Mouse (Mus musculus): Measurements from ENCODE around the gene Sult2b1.

The Sult2b1 gene

GRCm38 (mm10) chr7:45730727-45731431 is 53.6 kb downstream of the Sult2b1 start:
- ChIA-PET POLR2A (interaction anchor here (0.9 to 9.4 kb wide), 28 partner anchors 9 to 273 kb away, joined by 3 to 250 read pairs (median 5); partner anchors contain the start of genes Sphk2 (in 4 of the 4), Fam83e (in 3 of the 4), Rpl18 (in 2 of the 4) and Cyth2 (in 1 of the 4)), CTCF (interaction anchor here (0.6 to 2.9 kb wide), 24 partner anchors 8 to 533 kb away, joined by 3 to 14 read pairs (median 4); partner anchors contain the start of genes Fam83e (in 2 of the 4), Ccdc114 (in 1 of the 4), Lmtk3 (in 1 of the 4) and Rpl18 (in 1 of the 4))

- CTCF ChIA-PET = interaction anchor here in 3 of 4 experiments (0.9 to 1.8 kb wide), 4 partner anchors 9 to 74 kb away, joined by 3 to 8 read pairs (median 4); no protein-coding TSS in a partner anchor
- POLR2A ChIA-PET = interaction anchor here (0.8 to 18.3 kb wide), 18 partner anchors 8 to 268 kb away, joined by 3 to 640 read pairs (median 4); partner anchors contain the start of genes Sphk2 (in 4 of the 4), Rpl18 (in 3 of the 4), Fam83e (in 2 of the 4) and Car11 (in 1 of the 4)
Measured at GRCm38 (mm10) chr7:45727625-45728024, 56.8 kb downstream of the Sult2b1 start.

- ChIA-PET POLR2A (interaction anchor here (0.9 to 18.3 kb wide), 19 partner anchors 7 to 95 kb away, joined by 3 to 640 read pairs (median 4); partner anchors contain the start of genes Sphk2 (in 4 of the 4), Rpl18 (in 3 of the 4), Fam83e (in 2 of the 4) and Car11 (in 1 of the 4)), CTCF (interaction anchor here in 2 of 4 experiments (0.9 to 1.3 kb wide), 2 partner anchors 75 kb away, joined by 3 to 5 read pairs; no protein-coding TSS in a partner anchor)
Measured at GRCm38 (mm10) chr7:45726419-45726818, 58.0 kb downstream of the Sult2b1 start.

GRCm38 (mm10) chr7:45725713-45726112 is 58.8 kb downstream of the Sult2b1 start, which contains the start of gene Spaca4:
Spaca4 (minus strand) TSS chr7:45725813.
- ChIA-PET CTCF (interaction anchor here in 2 of 4 experiments (0.6 to 1.3 kb wide), 3 partner anchors 13 to 574 kb away, joined by 3 to 4 read pairs (median 4); no protein-coding TSS in a partner anchor), POLR2A (interaction anchor here in 3 of 4 experiments (0.8 to 18.3 kb wide), 15 partner anchors 6 to 204 kb away, joined by 3 to 640 read pairs (median 5); partner anchors contain the start of genes Rpl18 (in 3 of the 3), Sphk2 (in 3 of the 3), Fam83e (in 2 of the 3) and Car11 (in 1 of the 3))

GRCm38 (mm10) chr7:45725151-45725550 is 59.3 kb downstream of the Sult2b1 start:
- CTCF ChIA-PET = interaction anchor here in 2 of 4 experiments (0.6 to 1.3 kb wide), 4 partner anchors 14 to 692 kb away, joined by 3 to 4 read pairs (median 4); no protein-coding TSS in a partner anchor

GRCm38 (mm10) chr7:45723781-45724180 is 60.7 kb downstream of the Sult2b1 start:
- CTCF ChIA-PET = interaction anchor here in 3 of 4 experiments (0.6 to 1.5 kb wide), 3 partner anchors 16 to 331 kb away, joined by 3 to 5 read pairs (median 3); no protein-coding TSS in a partner anchor
- POLR2A ChIA-PET = interaction anchor here in 2 of 4 experiments (1.0 to 18.3 kb wide), 4 partner anchors 8 to 91 kb away, joined by 3 to 640 read pairs (median 53); partner anchors contain the start of genes Car11 (in 1 of the 2), Cyth2 (in 1 of the 2), Dbp (in 1 of the 2) and Rpl18 (in 1 of the 2)

More at GRCm38 (mm10) chr7:45725151-45725550, 59.3 kb downstream of the Sult2b1 start:
- POLR2A ChIA-PET = interaction anchor here in 3 of 4 experiments (0.6 to 18.3 kb wide), 13 partner anchors 5 to 269 kb away, joined by 3 to 640 read pairs (median 4); partner anchors contain the start of genes Rpl18 (in 3 of the 3), Fam83e (in 2 of the 3), Sphk2 (in 2 of the 3) and Car11 (in 1 of the 3)

GRCm38 (mm10) chr7:45723301-45723700 is 61.2 kb downstream of the Sult2b1 start:
- CTCF ChIA-PET = interaction anchor here in 1 of 4 experiments (1.5 kb wide), 1 partner anchor 16 kb away, joined by 5 read pairs; no protein-coding TSS in a partner anchor
- POLR2A ChIA-PET = interaction anchor here in 3 of 4 experiments (1.0 to 18.3 kb wide), 13 partner anchors 6 to 91 kb away, joined by 3 to 640 read pairs (median 28); partner anchors contain the start of genes Car11 (in 2 of the 3), Cyth2 (in 2 of the 3), Dbp (in 2 of the 3) and Lmtk3 (in 1 of the 3)

GRCm38 (mm10) chr7:45722348-45722713 is 62.1 kb downstream of the Sult2b1 start:
- POLR2A ChIA-PET = interaction anchor here (0.6 to 18.3 kb wide), 18 partner anchors 7 to 295 kb away, joined by 3 to 640 read pairs (median 20); partner anchors contain the start of genes Cyth2 (in 3 of the 4), Dbp (in 3 of the 4), Car11 (in 2 of the 4) and Ccdc114 (in 1 of the 4)
- CTCF ChIA-PET = interaction anchor here in 1 of 4 experiments (1.5 to 2.5 kb wide), 2 partner anchors 8 to 17 kb away, joined by 5 to 14 read pairs; no protein-coding TSS in a partner anchor

GRCm38 (mm10) chr7:45721642-45722347 is 62.7 kb downstream of the Sult2b1 start:
- ChIA-PET CTCF (interaction anchor here (0.7 to 3.4 kb wide), 16 partner anchors 8 to 270 kb away, joined by 3 to 19 read pairs (median 5); partner anchors contain the start of genes Cyth2 (in 1 of the 4) and Ntn5 (in 1 of the 4)), POLR2A (interaction anchor here (0.5 to 18.3 kb wide), 64 partner anchors 7 to 379 kb away, joined by 3 to 640 read pairs (median 4); partner anchors contain the start of genes Dbp (in 4 of the 4), Car11 (in 2 of the 4), Cyth2 (in 2 of the 4) and Kdelr1 (in 2 of the 4))

- ChIA-PET POLR2A (interaction anchor here (0.5 to 18.3 kb wide), 77 partner anchors 8 to 437 kb away, joined by 3 to 640 read pairs (median 4); partner anchors contain the start of genes Dbp (in 4 of the 4), Car11 (in 2 of the 4), Cyth2 (in 2 of the 4) and Ftl1 (in 2 of the 4)), CTCF (interaction anchor here (0.6 to 3.4 kb wide), 26 partner anchors 8 to 380 kb away, joined by 3 to 19 read pairs (median 4); partner anchors contain the start of genes Cyth2 (in 1 of the 4) and Ntn5 (in 1 of the 4))
Measured at GRCm38 (mm10) chr7:45721234-45721571, 63.3 kb downstream of the Sult2b1 start.

GRCm38 (mm10) chr7:45720413-45721233 is 63.8 kb downstream of the Sult2b1 start, which contains the start of gene Fam83e:
Fam83e (plus strand) TSS chr7:45721212.
- POLR2A ChIA-PET = interaction anchor here (0.5 to 18.3 kb wide), 109 partner anchors 8 to 659 kb away, joined by 3 to 640 read pairs (median 4); partner anchors contain the start of genes Dbp (in 4 of the 4), Cyth2 (in 3 of the 4), Ftl1 (in 3 of the 4) and Kdelr1 (in 3 of the 4)
- CTCF ChIA-PET = interaction anchor here (0.6 to 3.4 kb wide), 38 partner anchors 9 to 380 kb away, joined by 3 to 19 read pairs (median 4); partner anchors contain the start of genes Cyth2 (in 1 of the 4), Kdelr1 (in 1 of the 4) and Ntn5 (in 1 of the 4)

- CTCF ChIA-PET = interaction anchor here (0.6 to 3.4 kb wide), 25 partner anchors 9 to 203 kb away, joined by 3 to 19 read pairs (median 5); partner anchors contain the start of genes Cyth2 (in 1 of the 4), Kdelr1 (in 1 of the 4) and Ntn5 (in 1 of the 4)
Measured at GRCm38 (mm10) chr7:45719738-45720412, 64.6 kb downstream of the Sult2b1 start.

GRCm38 (mm10) chr7:45719180-45719579 is 65.3 kb downstream of the Sult2b1 start:
- POLR2A ChIA-PET = interaction anchor here (0.7 to 18.3 kb wide), 91 partner anchors 9 to 323 kb away, joined by 3 to 640 read pairs (median 8); partner anchors contain the start of genes Dbp (in 4 of the 4), Cyth2 (in 3 of the 4), Ntn5 (in 3 of the 4) and Car11 (in 2 of the 4)
- CTCF ChIA-PET = interaction anchor here in 2 of 4 experiments (1.1 to 3.4 kb wide), 5 partner anchors 10 to 68 kb away, joined by 3 to 19 read pairs (median 6); no protein-coding TSS in a partner anchor

More at GRCm38 (mm10) chr7:45719738-45720412, 64.6 kb downstream of the Sult2b1 start:
- POLR2A ChIA-PET = interaction anchor here (0.6 to 18.3 kb wide), 81 partner anchors 8 to 658 kb away, joined by 3 to 640 read pairs (median 5); partner anchors contain the start of genes Dbp (in 4 of the 4), Cyth2 (in 3 of the 4), Ftl1 (in 3 of the 4) and Kdelr1 (in 3 of the 4)

- POLR2A ChIA-PET = interaction anchor here (0.6 to 18.3 kb wide), 165 partner anchors 9 to 1285 kb away, joined by 3 to 640 read pairs (median 6); partner anchors contain the start of genes Cyth2 (in 4 of the 4), Dbp (in 4 of the 4), Ccdc114 (in 3 of the 4) and Ftl1 (in 3 of the 4)
- CTCF ChIA-PET = interaction anchor here in 3 of 4 experiments (0.6 to 3.4 kb wide), 9 partner anchors 9 to 262 kb away, joined by 3 to 19 read pairs (median 4); partner anchors contain the start of gene Ntn5 (in 1 of the 3)
Measured at GRCm38 (mm10) chr7:45718331-45718730, 66.1 kb downstream of the Sult2b1 start.

Measured in embryonic stem cell, embryonic (primary cell).